Mouse (Mus musculus) spleen, embryonic (tissue): ENCODE data around the gene Pclo.
"Not testable (repeated sequence)": the region's sequence is repeated elsewhere in the genome, so short reads cannot be mapped to it uniquely, and the experiment has no call there.

Source experiments
- CTCF ChIA-PET: fragments of 350-600 bp; sonication (Branson Sonifier 250); formaldehyde crosslinking; loops from one replicate; lab custom pipeline; 2022; lab: Charles Lee

The Pclo gene

GRCm38 (mm10) chr5:14514631-14515523 lies at the start of gene Pclo:
TSS of gene Pclo (plus strand) at chr5:14514918.
- CTCF ChIA-PET, result no interaction called here

- CTCF ChIA-PET, result not testable (repeated sequence)
Measured at GRCm38 (mm10) chr5:14494431-14494830, 20.3 kb upstream of the Pclo start.

GRCm38 (mm10) chr5:14508522-14508921 lies 6.2 kb upstream of the Pclo start:
- CTCF ChIA-PET, result no interaction called here

- CTCF ChIA-PET, result no interaction called here
Measured at GRCm38 (mm10) chr5:14509621-14510020, 5.1 kb upstream of the Pclo start.

GRCm38 (mm10) chr5:14518131-14518832 lies 3.6 kb downstream of the Pclo start:
- CTCF ChIA-PET, result no interaction called here

- CTCF ChIA-PET, result no interaction called here
Measured at GRCm38 (mm10) chr5:14522006-14522405, 7.3 kb downstream of the Pclo start.

GRCm38 (mm10) chr5:14526038-14526437 lies 11.3 kb downstream of the Pclo start:
- CTCF ChIA-PET, result no interaction called here

- CTCF ChIA-PET, result no interaction called here
Measured at GRCm38 (mm10) chr5:14527796-14528195, 13.1 kb downstream of the Pclo start.

GRCm38 (mm10) chr5:14531906-14532305 lies 17.2 kb downstream of the Pclo start:
- CTCF ChIA-PET, result no interaction called here

GRCm38 (mm10) chr5:14539346-14539745 lies 24.6 kb downstream of the Pclo start:
- CTCF ChIA-PET, result no interaction called here

GRCm38 (mm10) chr5:14539961-14540627 lies 25.4 kb downstream of the Pclo start:
- CTCF ChIA-PET, result no interaction called here

- CTCF ChIA-PET, result no interaction called here
Measured at GRCm38 (mm10) chr5:14575626-14576025, 60.9 kb downstream of the Pclo start.

- CTCF ChIA-PET, result no interaction called here
Measured at GRCm38 (mm10) chr5:14591479-14591878, 76.8 kb downstream of the Pclo start.

- CTCF ChIA-PET, result no interaction called here
Measured at GRCm38 (mm10) chr5:14595426-14596013, 80.8 kb downstream of the Pclo start.

GRCm38 (mm10) chr5:14608318-14608717 lies 93.6 kb downstream of the Pclo start:
- CTCF ChIA-PET, result no interaction called here

- CTCF ChIA-PET, result no interaction called here
Measured at GRCm38 (mm10) chr5:14621146-14621545, 106.4 kb downstream of the Pclo start.

- CTCF ChIA-PET, result interaction anchor here (0.7 kb wide), 1 partner anchor 62 kb away, joined by 4 read pairs; no protein-coding TSS in a partner anchor
Measured at GRCm38 (mm10) chr5:14623360-14623759, 108.6 kb downstream of the Pclo start.

- CTCF ChIA-PET, result no interaction called here
Measured at GRCm38 (mm10) chr5:14641260-14641659, 126.5 kb downstream of the Pclo start.

GRCm38 (mm10) chr5:14645856-14646255 lies 131.1 kb downstream of the Pclo start:
- CTCF ChIA-PET, result no interaction called here

- CTCF ChIA-PET, result no interaction called here
Measured at GRCm38 (mm10) chr5:14660637-14661036, 145.9 kb downstream of the Pclo start.

- CTCF ChIA-PET, result no interaction called here
Measured at GRCm38 (mm10) chr5:14662180-14662579, 147.5 kb downstream of the Pclo start.

GRCm38 (mm10) chr5:14662603-14663002 lies 147.9 kb downstream of the Pclo start:
- CTCF ChIA-PET, result no interaction called here
